Mouse (Mus musculus): ENCODE results near the gene Cnbp. TPM values are rescaled to one million over a fixed set of nuclear protein-coding genes. Genes with fewer than 3 reads are reported as not detected.

Gene Cnbp
- polyA plus RNA-seq, 1 experiment = 292 TPM

DNA sequence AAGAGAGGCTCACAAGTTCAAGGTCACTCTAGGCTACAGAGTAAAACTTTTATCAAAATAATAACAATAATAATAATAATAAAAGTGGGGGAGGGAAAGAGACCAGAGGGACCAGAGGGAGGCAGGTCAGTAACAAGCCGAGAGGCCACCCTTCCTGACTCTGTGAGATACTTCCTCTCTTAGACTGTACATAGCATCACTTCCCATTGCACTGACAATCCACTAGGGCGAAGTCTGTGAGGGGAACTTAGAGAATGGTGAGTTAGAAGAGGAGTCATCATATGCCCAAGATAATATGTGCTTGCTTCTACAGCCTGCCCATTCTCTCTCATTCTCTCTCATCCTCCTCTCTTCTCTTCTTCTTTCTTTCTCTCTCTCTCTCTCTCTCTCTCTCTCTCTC, 44.9 kb downstream of the Cnbp start:
- no peak for DNase-seq (ENCODE audit: low read depth)

DNA sequence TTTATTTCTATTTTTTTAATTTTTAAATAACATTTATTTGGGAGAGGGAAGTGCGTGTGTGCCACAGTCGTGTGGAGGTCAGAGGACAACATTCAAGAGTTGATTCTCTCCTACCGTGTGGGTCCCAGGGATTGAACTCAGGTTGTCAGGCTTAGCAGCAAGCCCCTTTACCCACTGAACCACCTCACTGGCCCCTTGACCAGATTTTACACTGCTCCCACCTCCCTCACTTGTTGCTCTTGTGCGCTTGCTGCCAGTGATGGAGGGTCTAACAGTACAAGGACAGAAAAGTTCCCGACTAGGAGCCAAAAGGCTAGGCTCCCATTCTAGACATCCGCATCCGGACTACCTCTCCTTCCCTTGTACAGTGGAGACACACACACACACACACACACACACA, 45.5 kb downstream of the Cnbp start:
- DNase-seq (ENCODE audit: low read depth) = no peak

- DNase-seq (ENCODE audit: low read depth) = peak; percentile 70
Observed at GRCm38 (mm10) chr6:87804886-87805285, 46.0 kb downstream of the Cnbp start.

DNA sequence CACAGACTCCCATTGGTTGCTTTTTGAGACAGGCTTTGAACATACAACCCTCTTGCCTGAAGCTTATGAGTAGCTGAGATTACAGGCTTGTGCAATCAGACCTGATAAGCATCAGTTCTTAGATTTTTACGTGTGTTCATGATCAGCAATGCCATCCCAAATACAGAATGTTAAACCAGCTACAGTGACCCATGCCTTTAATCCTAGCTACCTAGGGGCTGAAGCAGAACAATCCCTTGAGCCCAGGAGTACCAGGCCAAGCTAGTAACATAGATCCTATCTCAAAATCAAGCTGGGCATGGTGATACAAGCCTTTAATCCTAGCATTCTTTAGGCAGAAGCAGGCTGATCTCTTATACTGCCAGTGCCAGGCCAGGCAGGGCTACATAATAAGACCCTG, 46.9 kb downstream of the Cnbp start:
- peak; percentile 62 for DNase-seq (ENCODE audit: low read depth)

GRCm38 (mm10) chr6:87802462-87802861, 48.4 kb downstream of the Cnbp start:
- no peak for DNase-seq (ENCODE audit: low read depth)

- DNase-seq (ENCODE audit: low read depth) = no peak
Observed at GRCm38 (mm10) chr6:87799576-87799975, 51.3 kb downstream of the Cnbp start.

DNA sequence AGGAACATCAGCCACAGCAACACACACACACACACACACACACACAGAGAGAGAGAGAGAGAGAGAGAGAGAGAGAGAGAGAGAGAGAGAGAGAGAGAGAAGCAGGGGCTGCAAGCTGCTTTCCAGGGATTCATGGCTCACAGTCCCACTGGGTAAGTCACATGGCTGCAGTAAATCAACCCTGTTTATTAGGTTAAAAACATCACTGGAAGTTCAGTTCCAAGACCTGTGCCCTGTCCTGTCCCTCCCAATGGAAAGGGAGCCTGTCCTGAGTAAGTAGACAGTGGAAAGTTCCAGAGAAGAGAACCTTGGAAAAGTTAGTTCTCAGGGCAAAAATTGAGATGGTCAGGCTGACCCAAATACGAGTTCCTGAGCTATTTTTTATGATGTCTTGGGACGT, 53.6 kb downstream of the Cnbp start:
- no peak for DNase-seq (ENCODE audit: low read depth)

DNA sequence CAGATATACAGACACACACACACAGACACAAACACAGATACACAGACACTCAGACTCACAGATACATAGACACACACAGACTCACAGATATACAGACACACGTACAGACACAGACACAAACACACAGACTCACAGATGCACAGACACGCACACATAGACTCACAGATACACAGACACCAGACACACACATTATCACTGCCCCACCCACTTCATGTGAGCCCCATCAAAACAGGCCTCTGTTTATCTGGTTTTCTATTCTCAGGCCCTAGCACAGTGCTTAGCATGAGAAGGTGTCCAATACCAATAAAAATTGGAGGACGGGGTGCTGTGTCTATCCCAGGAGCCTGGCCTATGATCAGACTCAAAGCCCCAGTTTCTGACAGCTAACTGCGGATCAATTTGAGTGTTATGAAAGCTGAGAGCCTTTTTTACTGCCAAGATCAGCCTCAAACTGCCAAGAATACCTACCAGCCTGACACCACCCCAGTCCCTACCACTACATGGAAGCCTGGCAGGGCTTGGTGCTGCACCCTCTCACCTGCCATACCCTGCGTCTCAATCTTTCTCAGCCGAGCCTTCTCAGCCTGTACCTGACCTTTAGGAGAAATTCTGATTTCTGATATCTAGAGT, 54.5 kb downstream of the Cnbp start:
- no peak for DNase-seq (ENCODE audit: low read depth)

DNA sequence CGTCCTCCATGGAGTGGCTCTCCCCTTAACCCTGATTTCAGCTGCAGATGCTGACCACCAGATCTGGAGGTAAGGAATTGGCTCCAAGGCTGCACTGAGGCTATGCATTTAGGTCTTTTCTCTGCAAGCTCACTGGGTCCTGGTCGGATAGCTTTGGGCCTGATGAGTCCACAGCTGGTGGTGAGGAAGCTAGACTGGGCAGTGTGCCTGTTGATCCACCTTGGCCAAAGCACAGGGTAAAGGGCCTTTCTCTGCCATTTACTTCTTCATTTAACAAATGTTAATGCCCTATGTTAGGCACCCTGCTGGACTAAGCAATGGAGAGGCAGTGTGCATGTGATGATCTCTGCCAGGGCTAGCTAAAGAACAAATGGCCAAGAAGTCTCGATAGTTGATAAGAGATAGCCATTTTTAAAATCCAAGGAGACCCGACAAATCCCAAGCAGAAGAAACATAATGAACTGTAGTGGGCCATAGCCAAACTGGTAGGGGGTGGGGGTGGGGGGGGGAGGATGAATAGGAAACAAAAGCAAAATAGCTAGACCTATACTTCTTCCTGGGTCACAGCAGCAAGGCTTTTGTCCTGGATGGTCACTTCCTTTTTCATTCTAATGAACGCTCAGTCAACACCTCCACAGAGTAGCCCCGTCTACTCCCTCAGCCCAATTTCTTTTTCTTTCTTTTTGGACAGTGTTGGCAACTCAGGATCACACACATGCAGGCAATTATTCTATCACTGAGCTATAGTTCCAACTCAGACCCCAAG, 55.3 kb downstream of the Cnbp start:
- no peak for DNase-seq (ENCODE audit: low read depth)

GRCm38 (mm10) chr6:87793821-87794510, 56.9 kb downstream of the Cnbp start:
- DNase-seq (ENCODE audit: low read depth) = no peak

Other genes starting within 250 kb of the Cnbp start
- 4.2 and 4.4 TPM in 2 replicates for gene Aplf, start 178.9 kb downstream of the Cnbp start, polyA plus RNA-seq (2012; rRNA removed)
- 2.9 and 6.2 TPM in 2 replicates for gene Efcc1, start 120.2 kb downstream of the Cnbp start, polyA plus RNA-seq (2012; rRNA removed)
- gene Gp9, start 73.0 kb downstream of the Cnbp start, polyA plus RNA-seq (2012; rRNA removed) = 8.7 TPM in 2 replicates
- gene Rab43, start 38.9 kb downstream of the Cnbp start, polyA plus RNA-seq (2012; rRNA removed) = 46.8 and 50.8 TPM in 2 replicates
- gene Gm45140, start 15.3 kb downstream of the Cnbp start, polyA plus RNA-seq (2012; rRNA removed) = 1.1 and 1.3 TPM in 2 replicates
- gene Isy1, start 12.3 kb downstream of the Cnbp start, polyA plus RNA-seq (2012; rRNA removed) = 25.3 and 25.8 TPM in 2 replicates
- 56.6 and 104 TPM in 2 replicates for gene Copg1, start 36.7 kb upstream of the Cnbp start, polyA plus RNA-seq (2012; rRNA removed)
- 23.0 and 26.2 TPM in 2 replicates for gene Hmces, start 62.8 kb upstream of the Cnbp start, polyA plus RNA-seq (2012; rRNA removed)
- gene H1fx, start 130.5 kb upstream of the Cnbp start, polyA plus RNA-seq (2012; rRNA removed) = 7.7 and 15.5 TPM in 2 replicates
- gene Rab7, start 194.2 kb upstream of the Cnbp start, polyA plus RNA-seq (2012; rRNA removed) = 224 and 272 TPM in 2 replicates
- 250 and 301 TPM in 2 replicates for gene Rpn1, start 233.4 kb upstream of the Cnbp start, polyA plus RNA-seq (2012; rRNA removed)